Mouse (Mus musculus): ENCODE results near the gene Scyl2.
A peak's percentile ranks its signal among the peaks of the same experiment; 100 is the strongest.
"Not testable (repeated sequence)": the region's sequence is repeated elsewhere in the genome, so short reads cannot be mapped to it uniquely, and the experiment has no call there.

Scyl2 gene

GRCm38 (mm10) chr10:89680517-89680916 is 5.6 kb downstream of the Scyl2 start:
- no peak for DNase-seq (ENCODE audit: low spot score in 2 of 2)

GRCm38 (mm10) chr10:89679448-89679847 is 6.6 kb downstream of the Scyl2 start:
- DNase-seq (ENCODE audit: low spot score in 2 of 2) = no peak

GRCm38 (mm10) chr10:89678054-89678453 is 8.0 kb downstream of the Scyl2 start:
- DNase-seq (ENCODE audit: low spot score in 2 of 2) = no peak

GRCm38 (mm10) chr10:89676609-89677008 is 9.5 kb downstream of the Scyl2 start:
- DNase-seq (ENCODE audit: low spot score in 2 of 2) = no peak

- DNase-seq (ENCODE audit: low spot score in 2 of 2) = not testable (repeated sequence)
Measured at GRCm38 (mm10) chr10:89670371-89670770, 15.7 kb downstream of the Scyl2 start.

- DNase-seq (ENCODE audit: low spot score in 2 of 2) = no peak
Measured at GRCm38 (mm10) chr10:89667571-89667970, 18.5 kb downstream of the Scyl2 start.

- DNase-seq (ENCODE audit: low spot score in 2 of 2) = no peak
Measured at GRCm38 (mm10) chr10:89665679-89666078, 20.4 kb downstream of the Scyl2 start.

GRCm38 (mm10) chr10:89664977-89665645 is 21.0 kb downstream of the Scyl2 start:
- DNase-seq (ENCODE audit: low spot score in 2 of 2) = no peak

GRCm38 (mm10) chr10:89656366-89656765 is 29.7 kb downstream of the Scyl2 start:
- no peak for DNase-seq (ENCODE audit: low spot score in 2 of 2)

- no peak for DNase-seq (ENCODE audit: low spot score in 2 of 2)
Measured at GRCm38 (mm10) chr10:89652912-89653311, 33.2 kb downstream of the Scyl2 start.

GRCm38 (mm10) chr10:89651691-89652090 is 34.4 kb downstream of the Scyl2 start:
- DNase-seq (ENCODE audit: low spot score in 2 of 2) = no peak

- DNase-seq (ENCODE audit: low spot score in 2 of 2) = no peak
Measured at GRCm38 (mm10) chr10:89646918-89647317, 39.2 kb downstream of the Scyl2 start.

GRCm38 (mm10) chr10:89637001-89637400 is 49.1 kb downstream of the Scyl2 start:
- DNase-seq (ENCODE audit: low spot score in 2 of 2) = no peak

- peak; percentile 20 to 24 for DNase-seq (ENCODE audit: low spot score in 2 of 2)
Measured at GRCm38 (mm10) chr10:89635018-89635417, 51.1 kb downstream of the Scyl2 start.

GRCm38 (mm10) chr10:89633736-89634426 is 52.2 kb downstream of the Scyl2 start:
- no peak for DNase-seq (ENCODE audit: low spot score in 2 of 2)

GRCm38 (mm10) chr10:89633121-89633520 is 53.0 kb downstream of the Scyl2 start:
- no peak for DNase-seq (ENCODE audit: low spot score in 2 of 2)

- DNase-seq (ENCODE audit: low spot score in 2 of 2) = no peak
Measured at GRCm38 (mm10) chr10:89631831-89632230, 54.3 kb downstream of the Scyl2 start.

- no peak for DNase-seq (ENCODE audit: low spot score in 2 of 2)
Measured at GRCm38 (mm10) chr10:89630564-89630963, 55.5 kb downstream of the Scyl2 start.

GRCm38 (mm10) chr10:89630052-89630451 is 56.0 kb downstream of the Scyl2 start:
- DNase-seq (ENCODE audit: low spot score in 2 of 2) = peak in 1 of 2 experiments; percentile 31

GRCm38 (mm10) chr10:89626714-89627113 is 59.4 kb downstream of the Scyl2 start:
- DNase-seq (ENCODE audit: low spot score in 2 of 2) = no peak

- DNase-seq (ENCODE audit: low spot score in 2 of 2) = no peak
Measured at GRCm38 (mm10) chr10:89624196-89624595, 61.9 kb downstream of the Scyl2 start.

GRCm38 (mm10) chr10:89621129-89621528 is 65.0 kb downstream of the Scyl2 start, which contains the start of gene Slc17a8:
Gene Slc17a8 (minus strand): TSS chr10:89621253.
- no peak for DNase-seq (ENCODE audit: low spot score in 2 of 2)

- DNase-seq (ENCODE audit: low spot score in 2 of 2) = no peak
Measured at GRCm38 (mm10) chr10:89599311-89599710, 86.8 kb downstream of the Scyl2 start.
